Mouse (Mus musculus): ENCODE data around the gene Sirt1.

The Sirt1 gene

DNA sequence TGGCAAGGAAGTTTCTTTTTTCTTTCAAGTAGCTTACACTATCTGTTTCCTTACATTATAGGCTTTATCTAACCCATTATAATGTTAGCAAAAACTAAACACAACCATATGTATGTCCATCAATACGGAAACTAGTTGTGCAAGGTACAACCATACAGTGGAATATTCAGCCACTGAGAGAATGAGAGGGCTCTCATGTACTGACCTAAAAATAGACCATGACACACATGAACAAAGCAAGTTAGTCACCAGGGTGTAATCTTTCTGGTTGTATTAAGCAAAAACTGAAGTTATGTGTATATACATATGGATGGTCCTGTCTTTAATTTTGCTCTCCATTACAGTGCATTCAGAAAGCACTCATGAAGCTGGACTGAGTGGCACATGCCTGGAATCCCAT, 54.4 kb downstream of the Sirt1 start:
- no peak for DNase-seq (ENCODE audit: low spot score in 2 of 2)

DNA sequence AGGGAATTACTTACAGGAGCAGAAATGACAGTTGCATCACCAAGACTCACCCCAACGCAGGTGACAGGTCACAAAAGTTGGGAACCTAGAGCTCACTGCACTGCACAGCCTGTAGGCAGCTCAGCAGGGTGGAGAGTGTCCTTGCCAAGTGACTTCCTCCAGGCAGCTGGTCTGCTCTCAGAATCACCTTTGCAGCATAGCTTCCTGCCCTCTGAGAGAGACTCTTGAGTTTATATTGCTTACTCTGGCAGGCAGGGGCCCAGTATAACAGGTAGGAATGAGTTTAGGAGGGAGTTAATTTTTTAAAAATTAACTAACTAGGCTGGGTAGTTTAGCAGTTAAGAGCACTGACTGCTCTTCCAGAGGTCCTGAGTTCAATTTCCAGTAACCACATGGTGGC, 67.8 kb downstream of the Sirt1 start:
- no peak for DNase-seq (ENCODE audit: low spot score in 2 of 2)

DNA sequence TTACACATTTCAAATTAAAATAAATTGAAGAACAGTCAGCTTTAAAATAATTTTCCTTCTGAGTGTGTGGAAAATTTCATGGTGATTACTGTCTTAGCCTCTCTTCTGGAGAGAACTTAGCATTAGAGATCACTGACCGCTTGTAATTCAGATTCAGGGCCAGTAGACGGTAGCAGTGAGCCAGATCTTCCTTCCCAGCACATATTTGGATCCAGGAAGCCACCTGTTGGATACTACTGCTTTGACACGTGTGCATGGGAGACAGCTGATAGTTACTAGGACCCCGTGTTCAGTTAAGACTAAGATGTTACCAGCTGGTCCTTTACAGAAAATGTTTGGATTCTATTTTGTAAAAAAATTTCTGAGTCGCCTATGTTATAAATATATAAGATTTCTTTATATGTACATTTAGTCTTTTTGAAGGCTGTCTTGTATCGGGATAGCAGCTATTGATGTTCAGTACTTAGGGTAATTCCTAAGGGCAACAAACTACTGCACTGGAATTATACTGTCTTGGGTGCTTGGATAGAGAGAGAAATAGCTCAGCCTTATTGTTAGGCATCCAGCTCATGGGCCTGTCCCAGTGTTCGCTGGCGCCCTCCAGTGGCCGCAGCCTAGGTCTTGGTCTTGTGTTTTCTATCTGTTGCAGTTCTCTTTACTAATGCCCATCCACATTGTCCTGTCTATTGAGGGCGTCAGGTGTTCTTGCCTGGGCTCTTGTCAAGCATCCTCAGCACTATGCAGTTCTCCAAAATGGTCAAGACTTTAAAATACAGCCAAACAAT, 72.7 kb downstream of the Sirt1 start:
- peak; percentile 57 to 69 for DNase-seq (ENCODE audit: low spot score in 2 of 2)

DNA sequence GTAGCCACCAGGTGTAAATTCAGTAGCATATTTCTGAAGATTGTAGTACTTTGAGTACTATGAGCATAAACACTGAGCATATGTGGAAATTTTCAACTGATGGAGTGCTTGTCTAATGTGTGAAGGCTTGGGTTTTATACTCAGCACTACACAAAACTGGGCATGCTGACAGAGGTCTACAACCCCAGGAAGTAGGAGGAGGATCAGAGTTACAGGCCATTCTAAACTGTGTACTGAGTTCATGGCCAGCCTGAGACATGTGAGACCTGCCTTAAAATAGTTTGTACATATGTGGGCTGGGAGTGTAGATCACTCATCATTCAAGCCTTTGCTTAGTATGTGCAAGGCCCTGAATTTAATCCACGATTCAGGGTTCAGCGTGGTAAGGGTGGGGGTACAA, 79.1 kb downstream of the Sirt1 start:
- no peak for DNase-seq (ENCODE audit: low spot score in 2 of 2)

DNA sequence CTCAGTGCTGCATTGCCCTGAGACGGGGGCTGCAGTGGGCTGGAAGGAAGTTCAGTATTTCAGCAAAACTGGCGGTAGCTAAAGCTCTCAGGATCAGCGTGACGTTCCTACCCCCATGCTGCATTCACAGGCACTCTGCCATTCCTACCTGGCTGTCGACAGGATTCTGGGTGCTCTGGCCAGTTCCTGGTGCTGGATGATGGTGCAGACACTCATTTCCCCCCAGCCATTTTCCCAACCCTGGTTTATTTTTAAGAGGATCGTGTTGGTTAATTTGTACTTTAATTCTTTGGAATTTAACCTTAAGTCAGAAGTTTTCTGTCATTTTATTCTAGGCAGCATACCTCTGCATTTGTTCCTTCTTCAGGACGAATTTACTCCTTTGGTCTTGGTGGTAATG, 98.7 kb downstream of the Sirt1 start:
- no peak for DNase-seq (ENCODE audit: low spot score in 2 of 2)

DNA sequence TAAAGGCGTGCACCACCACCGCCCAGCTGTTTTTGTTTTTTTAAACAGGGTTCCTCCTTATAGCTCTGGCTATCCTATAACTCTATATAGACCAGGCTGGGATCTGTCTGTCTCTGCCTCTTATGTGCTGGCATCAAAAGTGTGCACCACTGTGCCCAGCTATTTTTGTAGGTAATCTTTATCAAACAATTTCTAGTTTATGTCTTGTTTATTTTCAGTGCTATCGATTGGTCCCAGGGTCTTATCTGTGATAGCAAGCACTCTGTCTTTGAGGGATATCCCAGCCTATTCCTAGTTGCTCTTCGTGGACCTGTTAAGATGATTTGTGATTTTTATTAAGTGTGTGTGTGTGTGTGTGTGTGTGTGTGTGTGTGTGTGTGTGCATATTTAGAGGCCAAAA, 99.1 kb downstream of the Sirt1 start:
- no peak for DNase-seq (ENCODE audit: low spot score in 2 of 2)

DNA sequence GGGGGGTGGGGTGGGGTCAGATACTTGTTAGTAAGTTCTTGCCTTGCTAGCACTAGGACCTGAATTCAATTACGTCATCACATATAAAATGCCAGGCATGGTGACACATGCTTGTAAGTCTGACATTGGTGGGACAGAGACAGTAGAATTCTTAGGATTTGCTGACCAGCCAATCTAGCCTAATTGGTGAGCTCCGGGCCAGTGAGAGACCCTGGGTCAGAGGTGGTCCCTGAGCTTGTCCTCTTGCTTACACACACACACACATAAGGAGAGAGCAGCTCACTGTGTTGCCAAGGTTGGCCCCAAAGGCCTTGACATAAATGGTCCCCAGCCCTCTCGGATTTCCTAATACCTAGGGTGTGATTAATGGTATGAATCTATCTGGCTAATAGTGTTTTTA, 101.7 kb downstream of the Sirt1 start:
- DNase-seq (ENCODE audit: low spot score in 2 of 2) = no peak

DNA sequence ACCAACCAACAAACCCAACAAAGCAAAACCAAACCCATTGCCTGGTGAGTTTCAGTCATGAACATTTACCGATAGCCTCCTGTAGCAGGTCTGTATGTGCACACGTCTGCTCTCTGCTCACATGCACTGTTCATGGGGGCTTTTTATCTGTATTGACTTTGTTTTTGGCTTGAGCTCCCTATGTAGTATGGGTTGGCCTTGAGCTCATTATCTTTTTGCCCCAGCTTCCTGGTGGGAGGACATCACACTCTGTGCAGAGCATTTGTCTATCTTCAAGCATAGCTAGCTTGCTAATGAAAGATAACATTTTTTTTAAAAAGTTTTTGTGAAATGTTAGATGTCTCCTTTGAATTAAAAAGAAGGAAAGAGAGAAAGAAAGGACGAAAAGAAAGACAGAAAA, 104.5 kb downstream of the Sirt1 start:
- no peak for DNase-seq (ENCODE audit: low spot score in 2 of 2)

DNA sequence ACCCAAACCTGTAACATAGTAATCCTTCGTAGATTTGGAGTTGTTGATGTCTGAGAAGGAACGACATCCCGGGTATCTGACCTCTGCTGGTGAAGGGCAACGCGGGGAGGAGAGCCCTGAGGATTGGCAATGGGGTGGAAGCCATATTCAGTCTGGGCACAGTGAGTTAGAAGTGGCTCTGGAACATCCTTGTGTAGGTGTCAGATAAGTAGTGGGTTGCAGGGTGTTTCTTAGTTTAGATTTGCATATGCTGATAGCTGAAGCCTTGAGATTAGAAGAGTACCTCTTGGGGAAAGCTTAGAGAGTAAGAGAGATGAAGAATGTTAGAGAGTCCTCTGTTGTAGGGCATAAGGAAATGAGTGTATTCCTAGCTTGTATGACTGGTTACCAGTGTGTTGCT, 108.6 kb downstream of the Sirt1 start:
- no peak for DNase-seq (ENCODE audit: low spot score in 2 of 2)

DNA sequence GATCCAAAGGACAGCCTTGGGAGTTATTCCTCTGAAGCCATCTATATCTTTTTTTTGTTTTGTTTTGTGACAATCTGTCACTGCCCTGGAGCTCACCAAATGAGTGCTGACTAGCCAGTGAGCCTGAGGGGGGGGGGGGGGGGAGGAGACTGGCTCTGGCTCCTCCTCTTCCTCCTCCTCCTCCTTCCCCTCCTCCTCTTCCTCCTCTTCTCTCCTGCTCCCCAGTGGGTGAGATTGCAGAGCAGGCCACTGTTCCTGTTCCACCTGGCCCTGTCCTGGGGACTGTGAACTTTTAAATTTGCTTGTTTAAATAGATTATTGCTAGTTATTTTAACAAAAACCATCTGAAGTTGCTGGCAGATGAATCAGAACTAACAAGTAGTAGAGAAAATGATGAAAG, 109.1 kb downstream of the Sirt1 start:
- DNase-seq (ENCODE audit: low spot score in 2 of 2) = no peak
